Mouse (Mus musculus): ENCODE measurements around the gene Qrfpr.

GRCm38 (mm10) chr3:36221743-36222682 lies at the start of gene Qrfpr:
- TF ChIP-seq CTCF (IDR thresholded peaks at IDR 0.05; ENCODE audit: low read depth, low read length) (no peak), POLR2A (IDR thresholded peaks at IDR 0.05; ENCODE audit: extremely low read depth, insufficient read depth, low read length) (no peak)
